Mouse (Mus musculus): Measurements from ENCODE around the gene Plekho2. TPM values are rescaled to one million over a fixed set of nuclear protein-coding genes. Genes with fewer than 3 reads are reported as not detected.

Plekho2 gene
- total RNA-seq (2014; rRNA removed), result 5.2 and 5.4 TPM in 2 replicates
- 3.1 and 4.0 TPM in 2 replicates for polyA plus RNA-seq (2015; fragmentation: Nextera tagmentation; extraction: Ambion mirVana)

GRCm38 (mm10) chr9:65579781-65580371 is at the start of gene Plekho2:
Gene Plekho2, minus strand, starts transcription at chr9:65580040.
- ATAC-seq, result peak; percentile 93
- peak within 1 kb of the TSS; percentile 74 for H3K4me2 ChIP-seq (ENCODE audit: low read depth)

DNA sequence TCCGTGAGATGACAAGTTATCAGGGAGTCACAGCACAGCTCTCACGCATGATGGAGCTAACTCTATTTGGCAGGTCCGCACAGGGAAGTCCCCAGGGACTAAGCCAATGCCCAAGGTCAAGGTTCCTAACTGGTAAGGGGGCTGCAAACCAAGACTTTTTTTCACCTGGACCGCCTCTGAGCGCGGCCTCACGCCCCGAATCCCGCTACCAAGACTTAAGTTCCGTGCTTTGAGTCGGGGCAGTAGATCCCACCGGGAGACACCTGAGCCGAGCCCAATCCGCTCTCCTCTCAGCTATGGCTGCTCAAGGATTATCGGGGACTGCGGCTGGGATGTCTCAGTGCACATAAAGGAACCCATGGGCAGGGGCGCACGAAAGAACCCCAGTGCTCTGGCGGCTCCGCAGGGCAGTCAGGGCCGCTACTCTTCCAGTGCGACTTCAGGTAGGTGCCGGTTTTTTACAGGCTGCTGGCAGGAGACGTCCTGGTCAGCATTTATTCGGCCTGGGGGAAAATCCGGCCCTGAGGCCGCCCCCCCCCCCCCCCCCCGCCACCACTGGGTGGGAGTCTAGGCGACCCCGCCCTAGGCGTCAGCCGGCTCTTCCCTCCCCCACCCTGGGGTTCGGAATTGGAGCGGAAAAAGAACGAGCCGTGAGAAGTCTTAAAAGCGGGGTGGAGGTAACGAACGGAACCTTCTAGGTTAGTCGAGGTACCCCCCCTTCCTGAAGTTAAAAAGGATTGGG is 49.4 kb upstream of the Plekho2 start, which contains the start of gene Rbpms2:
TSS of gene Rbpms2 (plus strand) at position 624 of the 742 bp plus-strand sequence.
- peak within 1 kb of the TSS; percentile 62 for H3K4me3 ChIP-seq (ENCODE audit: low read depth, low read length)
- no peaks in the 10 kb centered on the region for H3K4me1 ChIP-seq (ENCODE audit: insufficient read depth)
- peaks cover 29% of the 10 kb centered on the region for H3K27me3 ChIP-seq (ENCODE audit: insufficient read depth, low read length)
- H3K4me2 ChIP-seq (ENCODE audit: low read depth), result peak within 1 kb of the TSS; percentile 98
- H3K9me3 ChIP-seq (ENCODE audit: low read length), result no peaks in the 10 kb centered on the region
- no peak for TF ChIP-seq CTCF (IDR thresholded peaks at IDR 0.05; ENCODE audit: low read depth)
- ATAC-seq (no peak), DNase-seq (no peak)
- H3K36me3 ChIP-seq (ENCODE audit: insufficient read depth), result no peaks in the 10 kb centered on the region
- no peak within 1 kb of the TSS for H3K27ac ChIP-seq (ENCODE audit: low read depth, low read length)
- peak within 1 kb of the TSS; percentile 51 for H3K9ac ChIP-seq
- WGBS, result 4% methylated on average over 33 of the region's 40 CpGs

More at GRCm38 (mm10) chr9:65579781-65580371, at the start of gene Plekho2:
- no peaks in the 10 kb centered on the region for H3K4me1 ChIP-seq (ENCODE audit: insufficient read depth)
- peak within 1 kb of the TSS; percentile 50; the same call in 1 of the 2 replicates for H3K27ac ChIP-seq (ENCODE audit: low read depth, low read length)
- H3K9me3 ChIP-seq (ENCODE audit: low read length), result no peaks in the 10 kb centered on the region
- peak; percentile 92 for DNase-seq
- peak within 1 kb of the TSS; percentile 58 for H3K9ac ChIP-seq
- H3K27me3 ChIP-seq (ENCODE audit: insufficient read depth, low read length), result no peaks in the 10 kb centered on the region
- TF ChIP-seq CTCF (IDR thresholded peaks at IDR 0.05; ENCODE audit: low read depth), result 0 out of 2 replicates have a peak, but pooled peaks have one; percentile 1
- 1% methylated on average over 36 of the region's 45 CpGs for WGBS
- H3K36me3 ChIP-seq (ENCODE audit: insufficient read depth), result no peaks in the 10 kb centered on the region
- H3K4me3 ChIP-seq (ENCODE audit: low read depth, low read length), result peak within 1 kb of the TSS; percentile 50

GRCm38 (mm10) chr9:65624266-65624665 is 44.4 kb upstream of the Plekho2 start:
- Histone ChIP-seq H3K4me2 (ENCODE audit: low read depth) (no peak overlapping the region), H3K9ac (no peak overlapping the region), H3K4me1 (ENCODE audit: insufficient read depth) (no peaks in the 10 kb centered on the region), H3K9me3 (ENCODE audit: low read length) (no peaks in the 10 kb centered on the region), H3K36me3 (ENCODE audit: insufficient read depth) (no peaks in the 10 kb centered on the region), H3K27me3 (ENCODE audit: insufficient read depth, low read length) (peaks cover 9% of the 10 kb centered on the region), H3K4me3 (ENCODE audit: low read depth, low read length) (no peak overlapping the region), H3K27ac (ENCODE audit: low read depth, low read length) (no peak overlapping the region)
- DNase-seq (no peak), ATAC-seq (no peak)
- no peak for TF ChIP-seq CTCF (IDR thresholded peaks at IDR 0.05; ENCODE audit: low read depth)
- 67% methylated on average over 2 of the region's 2 CpGs for WGBS

DNA sequence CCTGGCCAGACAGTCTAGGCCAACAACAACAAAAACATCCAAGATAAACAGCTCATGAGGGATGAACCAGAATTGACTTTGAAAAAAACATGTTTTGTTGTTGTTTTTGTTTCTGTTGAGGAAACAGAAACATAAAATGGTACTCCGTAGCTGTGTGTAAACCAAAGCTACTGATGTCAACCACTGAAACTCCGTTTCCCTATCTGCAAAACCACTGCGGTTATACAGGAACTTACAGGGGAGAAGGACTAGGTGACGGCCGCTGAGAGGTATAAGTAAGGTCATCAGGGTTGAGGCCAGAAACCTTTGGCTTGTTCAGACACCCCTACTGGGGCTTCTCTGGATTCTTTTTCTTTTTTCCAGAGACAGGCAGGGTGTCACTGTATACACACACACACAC is 43.0 kb upstream of the Plekho2 start:
- no peak overlapping the region for H3K4me2 ChIP-seq (ENCODE audit: low read depth)
- TF ChIP-seq CTCF (IDR thresholded peaks at IDR 0.05; ENCODE audit: low read depth), result no peak
- DNase-seq (no peak), ATAC-seq (no peak)
- no peaks in the 10 kb centered on the region for H3K36me3 ChIP-seq (ENCODE audit: insufficient read depth)
- no peak overlapping the region for H3K9ac ChIP-seq
- WGBS, result 88% methylated on average over 5 of the region's 5 CpGs
- no peak overlapping the region for H3K4me3 ChIP-seq (ENCODE audit: low read depth, low read length)
- no peak overlapping the region for H3K27ac ChIP-seq (ENCODE audit: low read depth, low read length)
- H3K9me3 ChIP-seq (ENCODE audit: low read length), result no peaks in the 10 kb centered on the region
- no peaks in the 10 kb centered on the region for H3K4me1 ChIP-seq (ENCODE audit: insufficient read depth)
- H3K27me3 ChIP-seq (ENCODE audit: insufficient read depth, low read length), result no peaks in the 10 kb centered on the region; the same call in 1 of the 2 replicates

DNA sequence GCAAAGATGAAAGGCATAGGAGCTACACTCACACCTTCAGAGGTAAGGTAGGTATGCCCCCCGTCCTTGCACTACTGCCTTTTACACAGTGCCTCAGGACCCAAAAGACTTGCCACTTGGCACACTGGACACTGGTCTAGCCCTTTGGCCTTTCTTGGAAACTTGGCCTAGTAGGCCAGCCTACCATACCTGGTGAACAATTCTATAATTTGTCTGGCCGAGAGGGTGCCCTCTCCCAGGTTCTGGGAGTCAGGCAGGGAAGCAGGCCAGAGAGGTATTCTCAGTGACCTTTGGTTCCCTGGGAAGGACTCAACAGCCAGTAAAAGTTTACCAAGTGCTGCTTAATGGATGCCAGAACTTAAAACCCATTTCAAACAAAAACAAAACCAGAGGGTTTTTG is 41.8 kb upstream of the Plekho2 start:
- Histone ChIP-seq H3K27ac (ENCODE audit: low read depth, low read length) (no peak overlapping the region), H3K27me3 (ENCODE audit: insufficient read depth, low read length) (no peaks in the 10 kb centered on the region), H3K4me3 (ENCODE audit: low read depth, low read length) (no peak overlapping the region), H3K4me2 (ENCODE audit: low read depth) (no peak overlapping the region), H3K4me1 (ENCODE audit: insufficient read depth) (no peaks in the 10 kb centered on the region), H3K36me3 (ENCODE audit: insufficient read depth) (no peaks in the 10 kb centered on the region), H3K9ac (no peak overlapping the region), H3K9me3 (ENCODE audit: low read length) (no peaks in the 10 kb centered on the region)
- TF ChIP-seq CTCF (IDR thresholded peaks at IDR 0.05; ENCODE audit: low read depth), result no peak
- DNase-seq (no peak), ATAC-seq (no peak)
- 80% methylated on average over 2 of the region's 2 CpGs for WGBS

- 87% methylated on average over 4 of the region's 4 CpGs for WGBS
- no peak for TF ChIP-seq CTCF (IDR thresholded peaks at IDR 0.05; ENCODE audit: low read depth)
- DNase-seq, result no peak
- Histone ChIP-seq H3K27me3 (ENCODE audit: insufficient read depth, low read length) (no peaks in the 10 kb centered on the region), H3K9ac (no peak overlapping the region), H3K9me3 (ENCODE audit: low read length) (no peaks in the 10 kb centered on the region), H3K4me2 (ENCODE audit: low read depth) (no peak overlapping the region), H3K4me1 (ENCODE audit: insufficient read depth) (no peaks in the 10 kb centered on the region), H3K4me3 (ENCODE audit: low read depth, low read length) (no peak overlapping the region), H3K36me3 (ENCODE audit: insufficient read depth) (no peaks in the 10 kb centered on the region), H3K27ac (ENCODE audit: low read depth, low read length) (no peak overlapping the region)
- ATAC-seq, result no peak
Measured at GRCm38 (mm10) chr9:65621196-65621595, 41.4 kb upstream of the Plekho2 start.

GRCm38 (mm10) chr9:65619311-65619710 is 39.5 kb upstream of the Plekho2 start:
- H3K4me1 ChIP-seq (ENCODE audit: insufficient read depth), result no peaks in the 10 kb centered on the region
- H3K27me3 ChIP-seq (ENCODE audit: insufficient read depth, low read length), result no peaks in the 10 kb centered on the region

More at GRCm38 (mm10) chr9:65619311-65619710, 39.5 kb upstream of the Plekho2 start:
- TF ChIP-seq CTCF (IDR thresholded peaks at IDR 0.05; ENCODE audit: low read depth), result no peak
- H3K4me2 ChIP-seq (ENCODE audit: low read depth), result no peak overlapping the region
- H3K4me3 ChIP-seq (ENCODE audit: low read depth, low read length), result no peak overlapping the region
- no peaks in the 10 kb centered on the region for H3K36me3 ChIP-seq (ENCODE audit: insufficient read depth)
- no peak overlapping the region for H3K27ac ChIP-seq (ENCODE audit: low read depth, low read length)
- WGBS, result 64% methylated on average over 3 of the region's 3 CpGs
- no peaks in the 10 kb centered on the region for H3K9me3 ChIP-seq (ENCODE audit: low read length)
- no peak for DNase-seq
- no peak overlapping the region for H3K9ac ChIP-seq
- no peak for ATAC-seq

Measured in forebrain, postnatal 0 days (tissue).